Mouse (Mus musculus): ENCODE data around the gene Plod2. TPM values are rescaled to one million over a fixed set of nuclear protein-coding genes. Genes with fewer than 3 reads are reported as not detected.

The Plod2 gene
- total RNA-seq, 4 experiments from 2014 or later: 7.6 to 10.2 (median 8.5) TPM

DNA sequence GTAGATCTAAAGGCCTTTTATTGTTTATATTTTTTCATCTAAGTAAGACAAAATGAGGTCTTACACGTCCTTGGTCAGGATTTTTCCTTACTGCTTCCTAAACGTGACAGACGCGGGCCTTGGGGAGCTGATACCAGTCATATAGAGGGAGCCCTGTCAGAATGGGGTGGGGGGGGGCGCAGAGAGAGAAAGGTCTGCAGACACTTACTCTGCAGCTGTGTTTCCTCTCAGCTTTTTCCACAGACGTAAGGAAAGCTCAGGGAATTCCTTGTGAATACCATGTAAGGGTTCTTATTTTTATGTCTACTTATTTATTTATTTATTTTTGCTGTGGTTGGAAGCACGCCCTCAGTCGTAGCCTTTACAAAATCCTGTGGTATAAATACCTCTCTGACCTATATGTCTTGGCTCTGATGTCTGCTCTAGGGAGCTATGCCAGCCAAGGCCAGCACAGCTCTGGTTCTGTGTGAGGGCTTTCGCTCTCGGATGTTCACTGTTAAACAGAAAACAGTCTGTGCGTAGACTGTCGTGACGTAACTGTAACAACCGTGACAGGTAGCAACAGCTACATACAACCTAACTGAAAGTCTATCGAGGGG, 58.0 kb downstream of the Plod2 start:
- DNase-seq (ENCODE audit: low spot score in 2 of 2): no peak

GRCm38 (mm10) chr9:92601551-92601950, 59.5 kb downstream of the Plod2 start:
- DNase-seq (ENCODE audit: low spot score in 2 of 2): no peak

- no peak for DNase-seq (ENCODE audit: low spot score in 2 of 2)
Measured at GRCm38 (mm10) chr9:92603541-92603940, 61.5 kb downstream of the Plod2 start.

DNA sequence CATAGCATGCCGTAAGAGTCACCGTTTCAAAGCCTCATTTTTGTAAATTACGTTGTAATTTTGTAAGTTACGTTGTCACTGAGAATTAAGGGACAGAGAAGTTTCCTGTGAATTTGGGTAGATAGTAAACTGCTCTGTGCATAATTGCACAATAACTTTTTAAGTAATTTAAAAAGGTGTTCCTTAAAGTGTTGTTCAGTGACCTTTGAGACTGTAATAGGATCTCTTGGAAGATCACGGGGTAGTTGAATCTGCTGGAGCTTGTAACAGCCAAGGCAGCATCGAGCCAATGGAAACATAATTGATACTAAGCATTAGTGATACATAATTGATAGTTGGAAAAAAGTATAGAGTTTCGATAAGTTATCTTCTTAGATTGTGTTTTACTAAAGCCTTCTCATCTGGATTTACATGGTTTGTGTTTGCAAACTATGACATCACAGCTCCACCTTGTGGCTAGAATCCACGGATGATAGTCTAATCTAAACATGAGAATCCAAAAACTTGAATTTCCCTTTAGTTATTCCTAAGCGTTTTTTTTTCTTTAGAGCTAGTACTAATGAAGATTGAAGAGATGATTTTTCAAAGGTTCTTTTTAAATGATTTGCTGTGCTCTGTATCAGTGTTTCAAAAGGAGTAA, 68.7 kb downstream of the Plod2 start:
- DNase-seq (ENCODE audit: low spot score in 2 of 2): peak in 1 of 2 experiments; percentile 50

DNA sequence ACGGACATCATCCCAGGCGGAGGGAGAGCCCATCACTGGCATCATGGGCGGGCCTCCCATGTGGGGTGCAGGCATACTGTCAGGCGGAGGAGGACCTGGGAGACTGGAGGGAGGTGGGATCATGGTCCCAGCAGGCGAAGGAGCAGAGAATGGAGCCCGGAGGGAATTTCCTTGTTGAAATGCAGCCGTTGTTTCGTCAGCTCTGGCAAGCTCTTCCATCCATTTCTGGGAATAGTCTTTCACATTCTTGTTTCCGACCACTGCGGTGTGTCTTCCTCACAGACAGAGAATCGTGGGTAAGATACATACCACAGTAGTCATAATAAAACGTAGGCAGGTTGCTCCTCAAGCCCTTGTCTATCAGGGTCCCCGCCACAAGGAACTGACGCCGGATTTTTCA, 70.6 kb downstream of the Plod2 start:
- DNase-seq (ENCODE audit: low spot score in 2 of 2): no peak

DNA sequence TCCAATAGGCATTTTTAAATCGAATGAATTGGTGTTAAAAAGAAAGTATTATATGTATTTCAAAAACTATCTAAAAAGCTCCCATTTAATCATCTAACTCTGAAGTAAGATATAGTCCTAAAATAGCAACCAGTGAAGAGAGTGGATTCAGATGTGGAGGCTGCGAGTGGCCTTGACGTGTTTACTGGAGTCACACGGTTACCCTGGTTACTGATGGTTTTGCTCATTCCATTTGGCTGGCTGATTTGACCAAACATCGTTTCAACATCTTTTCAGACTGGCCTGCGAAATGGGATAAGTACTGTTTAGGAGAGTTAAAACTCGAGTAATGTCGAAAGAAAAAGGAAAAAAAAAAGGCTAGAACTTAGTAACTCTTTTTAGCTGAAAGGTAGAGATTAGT, 71.2 kb downstream of the Plod2 start:
- DNase-seq (ENCODE audit: low spot score in 2 of 2): no peak

GRCm38 (mm10) chr9:92616418-92616817, 74.4 kb downstream of the Plod2 start:
- DNase-seq (ENCODE audit: low spot score in 2 of 2): no peak

GRCm38 (mm10) chr9:92617376-92617775, 75.4 kb downstream of the Plod2 start:
- no peak for DNase-seq (ENCODE audit: low spot score in 2 of 2)

DNA sequence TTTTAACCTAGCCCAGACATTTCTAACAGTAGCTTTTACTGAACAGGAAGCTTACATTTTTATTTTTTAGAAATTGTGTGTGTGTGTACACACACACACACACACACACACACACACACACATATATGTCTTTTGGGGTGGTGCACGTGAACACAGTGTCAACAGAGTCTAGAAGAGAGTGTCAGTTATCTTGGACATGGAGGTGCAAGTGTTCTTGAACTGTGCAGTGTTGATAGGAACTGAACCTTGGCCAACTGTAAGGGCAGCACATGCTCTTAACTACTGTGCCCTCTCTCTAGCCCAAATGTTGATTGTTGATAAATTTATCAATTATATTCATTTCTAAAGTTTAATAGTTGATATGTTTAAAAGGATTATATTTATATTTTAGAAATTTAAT, 78.1 kb downstream of the Plod2 start:
- no peak for DNase-seq (ENCODE audit: low spot score in 2 of 2)

- no peak for DNase-seq (ENCODE audit: low spot score in 2 of 2)
Measured at GRCm38 (mm10) chr9:92621246-92621645, 79.2 kb downstream of the Plod2 start.

GRCm38 (mm10) chr9:92621878-92622282, 79.9 kb downstream of the Plod2 start:
- DNase-seq (ENCODE audit: low spot score in 2 of 2): no peak

DNA sequence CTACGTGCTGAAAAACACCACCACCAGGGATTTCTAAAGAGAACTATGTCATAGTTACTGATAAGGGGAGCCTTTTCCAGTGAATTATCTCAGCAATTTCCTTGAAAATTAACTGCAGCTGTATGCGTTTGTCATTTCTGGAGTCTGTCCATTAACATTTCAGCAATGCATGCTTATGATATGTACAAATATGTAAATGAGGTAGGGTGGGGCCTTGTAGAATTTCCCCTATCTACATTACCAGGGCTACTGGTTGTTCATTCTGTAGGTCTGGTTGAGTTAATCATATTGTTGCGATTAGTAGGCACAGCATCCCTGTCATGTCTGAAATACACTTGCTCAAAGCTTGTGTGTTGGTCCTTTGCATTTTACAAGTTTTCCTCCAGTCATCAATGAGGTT, 92.8 kb downstream of the Plod2 start:
- no peak for DNase-seq (ENCODE audit: low spot score in 2 of 2)

DNA sequence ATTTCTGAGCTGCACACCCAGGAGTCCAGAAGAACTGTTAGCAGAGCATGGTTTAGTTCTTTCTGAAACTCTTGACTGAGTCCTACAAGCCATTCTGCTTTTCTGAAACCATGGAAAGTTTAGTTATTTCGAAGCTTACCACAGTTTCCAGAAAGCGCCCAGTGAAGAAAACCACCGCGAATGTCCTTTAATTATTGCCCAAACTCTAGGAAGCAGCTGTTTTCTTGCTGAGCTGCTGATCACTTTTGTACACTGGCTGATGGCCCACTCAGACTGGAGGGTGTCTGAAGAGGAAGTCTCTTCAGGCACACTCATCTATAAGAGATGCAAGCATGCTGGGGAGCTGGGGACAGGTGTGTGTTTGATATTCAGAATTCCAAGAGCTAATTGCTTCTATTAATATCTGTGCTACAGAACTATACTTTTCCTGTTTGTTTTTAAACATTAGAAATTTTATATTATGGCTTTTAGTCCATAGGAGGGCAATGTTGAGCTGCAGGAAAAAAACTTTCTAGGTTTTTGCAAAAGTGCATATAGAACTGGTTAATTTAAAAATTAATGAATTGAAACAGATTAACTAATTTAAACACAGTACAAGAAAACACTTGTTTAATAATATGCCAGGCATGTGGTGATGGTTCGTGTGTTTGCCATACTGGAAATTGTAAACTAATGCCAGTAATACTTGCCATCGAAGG, 97.3 kb downstream of the Plod2 start:
- DNase-seq (ENCODE audit: low spot score in 2 of 2): no peak

DNA sequence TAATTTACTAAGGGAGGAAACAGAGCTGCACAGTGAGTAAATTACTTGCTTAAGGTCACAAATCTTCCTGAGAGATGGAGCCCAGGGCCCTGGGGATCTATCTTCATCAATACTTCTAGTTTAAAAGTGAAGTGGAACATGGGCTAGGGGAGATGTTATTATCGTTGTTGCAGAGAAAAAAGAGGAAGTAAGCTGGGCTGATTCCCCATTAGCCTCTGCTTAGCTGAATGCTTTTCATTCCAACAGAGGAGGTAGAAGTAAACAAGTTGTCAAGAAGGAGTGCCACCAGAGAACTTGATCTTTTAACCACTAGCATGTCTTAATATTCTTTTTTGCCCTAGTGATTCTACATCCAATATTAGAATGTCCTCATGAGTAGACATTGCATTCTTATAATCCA, 99.7 kb downstream of the Plod2 start:
- no peak for DNase-seq (ENCODE audit: low spot score in 2 of 2)

Other genes starting within 250 kb of the Plod2 start
- not detected for gene 1700057G04Rik, start 232.8 kb upstream of the Plod2 start, total RNA-seq (2022)
- 1 to 10 TPM; 3.3 to 4.8 (median 4.2) TPM for gene Plscr4, start 84.8 kb upstream of the Plod2 start, total RNA-seq (2022)